Mouse (Mus musculus) stomach, embryonic 16.5 days (tissue): ENCODE results near the gene B4galt2. TPM values are rescaled to one million over a fixed set of nuclear protein-coding genes. Genes with fewer than 3 reads are reported as not detected.

Experiments used
- ATAC-seq: fragments of 200-750 bp; cut with Nextera tagmentation; 2 replicates; pipeline ENCODE4 v1.8.0; 2017; ENCODE audit warnings: moderate number of reproducible peaks, moderate TSS enrichment; ENCODE audit not compliant: insufficient read depth, low FRiP score
- H3K27ac ChIP-seq: fragments of 300-500 bp; sonication (generic); 2 replicates; pipeline ENCODE4 v1.5.1; 2014; ENCODE audit warnings: low read length
- H3K27me3 ChIP-seq: fragments of 300-500 bp; sonication (generic); 2 replicates; pipeline ENCODE4 v1.6.1; 2014; ENCODE audit warnings: low read length, control low read depth, mixed read lengths; ENCODE audit not compliant: control insufficient read depth, insufficient read depth
- H3K36me3 ChIP-seq: fragments of 300-500 bp; sonication (generic); 2 replicates; pipeline ENCODE4 v1.6.1; 2014; ENCODE audit warnings: low read length; ENCODE audit not compliant: control insufficient read depth, insufficient read depth
- H3K4me1 ChIP-seq: fragments of 300-500 bp; sonication (generic); 2 replicates; pipeline ENCODE4 v1.6.1; 2014; ENCODE audit warnings: low read length, control low read depth, mixed read lengths; ENCODE audit not compliant: control insufficient read depth, insufficient read depth
- H3K4me2 ChIP-seq: fragments of 300-500 bp; sonication (generic); 2 replicates; pipeline ENCODE4 v1.6.1; 2014; ENCODE audit warnings: low read depth, low read length, mixed read lengths
- H3K4me3 ChIP-seq: fragments of 300-500 bp; sonication (generic); replicated peaks from 2 replicates; pipeline ENCODE4 v1.5.1; 2014; ENCODE audit warnings: mild to moderate bottlenecking, low read length
- H3K9ac ChIP-seq: fragments of 300-500 bp; sonication (generic); 2 replicates; pipeline ENCODE4 v1.6.1; 2014; ENCODE audit warnings: low read length
- H3K9me3 ChIP-seq: fragments of 300-500 bp; sonication (generic); replicated peaks from 2 replicates; pipeline ENCODE4 v1.6.1; 2016; ENCODE audit warnings: low read length, control low read depth; ENCODE audit not compliant: control insufficient read depth
- WGBS: fragments of 180-500 bp; shearing (Covaris S2); extraction: QIAGEN DNeasy Blood & Tissue Kit; methylation state at CpG from one replicate; pipeline ENCODE4 v1.1.7; 2014; 5-methylcytosine and 5-hydroxymethylcytosine counted together
- polyA plus RNA-seq: library from polyadenylated mRNA; unstranded; fragments of >200 nt; fragmentation: Nextera tagmentation; extraction: Ambion mirVana; gene quantifications from 2 replicates; pipeline ENCODE4 v1.2.1, GENCODE M21; 2015

B4galt2 gene
- polyA plus RNA-seq, 1 experiment from 2014 or later = 14.6 TPM

DNA sequence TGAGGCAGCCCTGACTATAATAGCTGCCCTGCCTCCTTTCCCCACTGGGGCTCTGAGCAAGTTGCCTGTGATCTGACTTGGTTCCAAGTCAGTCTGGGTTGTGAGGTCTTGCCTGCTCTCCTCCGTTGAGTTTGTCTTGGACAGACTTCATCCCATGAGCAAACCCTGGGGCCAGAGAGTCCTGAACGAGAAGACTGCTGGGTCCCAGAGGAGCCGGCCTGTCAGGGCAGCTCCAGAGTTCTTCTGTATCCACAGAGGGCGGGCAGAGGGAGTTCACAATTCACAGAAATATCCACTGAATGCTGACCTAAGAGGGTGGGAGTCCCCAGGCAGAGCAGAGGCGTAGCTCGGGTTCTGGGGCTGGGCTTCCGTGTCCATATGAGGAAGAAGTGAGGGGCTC is 32.4 kb downstream of the B4galt2 start:
- no peaks in the 10 kb centered on the region for H3K4me1 ChIP-seq
- WGBS = 76% methylated on average over 7 of the region's 7 CpGs
- ATAC-seq = no peak
- H3K27me3 ChIP-seq = no peaks in the 10 kb centered on the region
- no peak overlapping the region for H3K9ac ChIP-seq
- H3K36me3 ChIP-seq = no peaks in the 10 kb centered on the region
- no peak overlapping the region for H3K4me2 ChIP-seq
- H3K4me3 ChIP-seq = no peak overlapping the region
- no peak overlapping the region for H3K27ac ChIP-seq
- H3K9me3 ChIP-seq = no peaks in the 10 kb centered on the region

DNA sequence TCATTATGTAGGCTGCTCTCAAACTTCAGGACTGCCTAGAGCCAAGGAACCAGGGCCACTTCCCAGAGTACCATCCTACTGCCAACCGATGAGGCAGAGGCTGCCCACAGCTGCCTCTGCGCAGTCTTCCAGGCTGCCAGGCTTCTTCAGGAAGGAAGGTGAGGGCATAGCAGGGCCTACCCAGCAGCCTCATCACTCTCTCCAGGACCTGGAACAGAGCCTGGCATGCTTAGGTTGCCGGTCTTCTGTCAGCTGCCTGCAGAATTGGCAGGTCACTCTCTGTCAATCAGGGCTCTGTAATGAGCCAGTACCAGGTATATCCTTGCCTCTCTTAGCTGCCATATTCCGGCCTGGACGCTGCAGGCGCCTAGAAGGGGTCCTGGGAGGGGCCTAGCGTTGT is 33.1 kb downstream of the B4galt2 start:
- no peaks in the 10 kb centered on the region for H3K9me3 ChIP-seq
- no peaks in the 10 kb centered on the region for H3K27me3 ChIP-seq
- ATAC-seq = no peak
- H3K9ac ChIP-seq = no peak overlapping the region
- no peak overlapping the region for H3K4me2 ChIP-seq
- no peaks in the 10 kb centered on the region for H3K4me1 ChIP-seq
- no peaks in the 10 kb centered on the region for H3K36me3 ChIP-seq
- 82% methylated on average over 7 of the region's 7 CpGs for WGBS
- no peak overlapping the region for H3K27ac ChIP-seq
- no peak overlapping the region for H3K4me3 ChIP-seq

DNA sequence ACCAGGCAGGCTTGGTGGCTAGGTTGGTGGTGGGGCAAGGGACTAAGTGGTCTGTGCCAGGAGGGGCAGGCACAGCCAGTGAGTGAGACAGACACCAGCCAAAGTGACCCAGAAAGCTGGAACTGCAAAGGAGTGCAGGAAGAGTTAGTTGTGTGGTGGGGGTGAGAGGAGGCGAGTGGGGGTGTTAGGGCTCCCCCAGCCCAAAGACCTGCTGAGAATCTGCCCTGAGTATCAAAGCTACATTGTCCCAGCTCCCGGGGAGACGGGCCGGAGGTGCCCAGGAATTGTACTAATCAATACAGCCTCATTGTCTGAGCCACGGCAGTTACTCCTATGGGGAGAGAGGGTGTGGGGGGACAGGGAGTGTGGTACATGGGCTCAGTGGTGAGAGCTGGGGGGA is 33.8 kb downstream of the B4galt2 start:
- Histone ChIP-seq H3K4me1 (no peaks in the 10 kb centered on the region), H3K9ac (no peak overlapping the region), H3K9me3 (no peaks in the 10 kb centered on the region), H3K27ac (no peak overlapping the region), H3K36me3 (no peaks in the 10 kb centered on the region), H3K27me3 (no peaks in the 10 kb centered on the region), H3K4me3 (no peak overlapping the region), H3K4me2 (no peak overlapping the region)
- WGBS = 74% methylated on average over 5 of the region's 5 CpGs
- no peak for ATAC-seq

DNA sequence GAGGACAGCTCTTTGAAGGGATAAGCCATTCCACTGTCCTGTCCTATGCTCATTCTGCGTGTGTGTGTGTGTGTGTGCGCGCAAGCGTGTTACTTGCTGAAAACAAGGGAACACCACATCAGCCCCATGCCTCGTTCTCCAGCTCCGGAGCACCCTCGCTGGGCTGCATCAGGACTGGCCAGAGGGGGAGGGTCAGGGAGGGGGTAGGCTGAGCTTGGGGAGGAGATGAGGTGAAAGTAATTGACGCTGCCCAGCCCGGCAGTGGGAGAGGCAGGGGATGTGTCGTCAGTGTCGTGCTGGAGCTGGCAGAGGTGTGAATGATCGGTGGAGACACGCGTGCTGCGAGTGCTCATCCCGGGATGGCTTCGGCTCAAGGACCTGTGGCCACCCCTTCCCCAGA is 34.2 kb downstream of the B4galt2 start:
- no peak overlapping the region for H3K9ac ChIP-seq
- H3K4me3 ChIP-seq = no peak overlapping the region
- H3K9me3 ChIP-seq = no peaks in the 10 kb centered on the region
- WGBS = 68% methylated on average over 17 of the region's 17 CpGs
- no peak overlapping the region for H3K4me2 ChIP-seq
- no peaks in the 10 kb centered on the region for H3K36me3 ChIP-seq
- ATAC-seq = no peak
- no peak overlapping the region for H3K27ac ChIP-seq
- H3K27me3 ChIP-seq = no peaks in the 10 kb centered on the region
- no peaks in the 10 kb centered on the region for H3K4me1 ChIP-seq

DNA sequence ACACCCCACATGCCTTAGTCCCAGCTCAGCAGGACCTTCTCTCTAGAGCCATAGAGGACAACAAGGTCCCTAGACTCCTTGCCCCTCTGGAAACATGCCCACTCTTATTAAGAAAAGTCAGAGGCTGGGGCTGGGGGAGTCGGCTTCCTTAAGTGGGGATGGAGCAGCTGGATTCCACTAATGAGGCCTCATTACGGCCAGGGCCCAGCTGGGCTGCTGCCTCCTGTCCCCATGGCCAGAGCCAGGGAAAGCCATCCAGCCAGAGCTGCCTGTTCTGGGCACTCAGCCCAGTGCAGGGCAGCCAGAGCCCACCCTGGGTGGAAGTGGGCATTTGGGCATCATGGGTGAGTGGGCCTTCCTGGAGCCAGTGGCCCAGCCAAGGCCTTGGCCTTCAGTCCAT is 36.3 kb downstream of the B4galt2 start:
- H3K4me2 ChIP-seq = no peak overlapping the region
- H3K9ac ChIP-seq = peak overlapping the region; percentile 23; the same call in 1 of the 2 replicates
- no peaks in the 10 kb centered on the region for H3K4me1 ChIP-seq
- H3K27ac ChIP-seq = 0 out of 2 replicates have a peak overlapping the region, but pooled peaks have one; percentile 16
- H3K36me3 ChIP-seq = no peaks in the 10 kb centered on the region
- ATAC-seq = no peak; the same call in 1 of the 2 replicates
- H3K4me3 ChIP-seq = no peak overlapping the region
- H3K27me3 ChIP-seq = no peaks in the 10 kb centered on the region
- no peaks in the 10 kb centered on the region for H3K9me3 ChIP-seq
- 55% methylated on average over 2 of the region's 2 CpGs for whole genome bisulfite sequencing

DNA sequence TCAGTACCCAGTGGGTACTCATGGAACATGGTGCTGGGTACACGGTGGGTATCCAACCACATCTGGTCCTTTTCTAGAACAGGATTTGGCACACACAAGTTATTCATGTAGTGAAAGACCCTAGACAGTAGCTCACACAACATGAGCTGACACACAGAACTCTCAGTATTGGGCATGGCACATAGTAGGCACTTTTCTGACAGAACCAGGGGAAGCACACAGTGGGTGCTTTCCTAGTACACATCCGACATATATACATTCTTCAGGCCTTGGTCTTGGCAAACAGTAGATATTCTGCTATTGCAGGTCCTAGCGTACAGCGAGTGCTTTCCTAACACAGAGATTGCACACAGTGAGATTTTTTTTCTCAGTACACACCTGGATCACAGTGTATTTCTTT is 37.0 kb downstream of the B4galt2 start:
- no peaks in the 10 kb centered on the region for H3K27me3 ChIP-seq
- no peak for ATAC-seq
- no peak overlapping the region for H3K9ac ChIP-seq
- 96% methylated on average over 4 of the region's 4 CpGs for WGBS
- H3K36me3 ChIP-seq = no peaks in the 10 kb centered on the region
- peaks cover 6% of the 10 kb centered on the region; the same call in 1 of the 2 replicates for H3K4me1 ChIP-seq
- no peak overlapping the region for H3K4me3 ChIP-seq
- no peak overlapping the region for H3K27ac ChIP-seq
- no peak overlapping the region for H3K4me2 ChIP-seq
- no peaks in the 10 kb centered on the region for H3K9me3 ChIP-seq

DNA sequence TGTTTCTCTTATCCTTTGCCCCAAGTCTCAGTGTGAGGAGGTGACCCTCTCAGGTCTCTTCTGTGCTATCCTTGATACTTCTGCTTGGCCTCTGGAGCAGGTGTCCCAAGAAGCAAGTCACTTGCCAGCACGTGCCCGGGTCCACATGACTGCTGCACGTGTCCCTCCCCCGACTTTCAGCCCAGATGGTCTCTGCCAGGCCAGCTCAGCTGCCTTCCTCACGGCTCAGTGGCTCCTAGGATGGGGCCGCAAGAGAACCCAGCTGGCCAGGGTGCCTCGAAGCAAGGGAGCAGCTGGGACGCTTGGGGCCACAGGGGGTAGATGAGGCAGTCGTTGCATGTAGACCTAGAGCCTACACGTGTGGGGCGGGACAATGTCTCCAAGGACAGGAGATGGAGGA is 38.0 kb downstream of the B4galt2 start:
- Histone ChIP-seq H3K4me3 (no peak overlapping the region), H3K4me1 (peaks cover 15% of the 10 kb centered on the region), H3K9ac (no peak overlapping the region), H3K4me2 (no peak overlapping the region), H3K27me3 (no peaks in the 10 kb centered on the region), H3K36me3 (no peaks in the 10 kb centered on the region), H3K27ac (no peak overlapping the region), H3K9me3 (no peaks in the 10 kb centered on the region)
- WGBS = 88% methylated on average over 11 of the region's 11 CpGs
- ATAC-seq = no peak

DNA sequence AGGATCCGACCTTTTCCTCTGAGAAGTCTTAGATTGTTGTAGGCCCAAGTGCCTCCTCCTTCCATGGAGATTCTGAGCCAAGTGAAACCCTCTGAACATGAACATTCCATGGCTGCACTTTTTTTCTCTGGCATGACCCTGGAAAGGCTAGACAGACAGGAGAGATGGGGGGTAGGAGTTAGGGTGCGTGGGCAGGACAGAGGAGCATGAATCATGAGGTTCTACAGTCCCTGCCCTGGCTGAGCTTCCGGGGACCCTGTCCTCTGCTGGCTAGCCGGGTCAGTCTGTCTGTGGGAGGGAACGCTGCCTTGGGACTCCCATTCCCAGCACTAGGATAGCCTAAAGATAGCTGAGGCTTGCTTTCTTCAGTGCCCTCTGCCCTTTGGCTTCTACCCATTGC is 38.8 kb downstream of the B4galt2 start:
- Histone ChIP-seq H3K9me3 (no peaks in the 10 kb centered on the region), H3K36me3 (no peaks in the 10 kb centered on the region), H3K27me3 (no peaks in the 10 kb centered on the region), H3K4me1 (peaks cover 18% of the 10 kb centered on the region), H3K27ac (no peak overlapping the region), H3K4me3 (no peak overlapping the region), H3K9ac (no peak overlapping the region), H3K4me2 (no peak overlapping the region)
- ATAC-seq = no peak
- WGBS = 81% methylated on average over 5 of the region's 5 CpGs

DNA sequence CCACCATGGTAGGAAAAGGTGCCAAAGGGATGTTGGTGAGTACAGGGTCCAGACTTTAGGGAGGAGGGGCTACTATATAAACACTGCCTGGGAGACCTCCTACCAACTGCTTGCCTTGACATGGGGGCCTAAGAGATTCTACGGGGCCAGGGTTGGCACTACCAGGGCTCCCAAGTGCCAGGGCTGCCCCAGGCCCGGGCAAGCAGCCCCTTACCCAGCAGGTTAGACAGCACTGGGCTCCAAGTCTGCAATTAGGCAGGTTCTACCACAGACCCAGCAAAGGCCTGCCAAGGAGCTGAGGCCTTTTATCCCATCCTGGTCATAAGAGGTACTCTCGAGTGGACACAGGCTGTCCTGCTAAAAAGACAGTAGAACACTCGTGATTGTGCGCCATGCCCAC is 40.2 kb downstream of the B4galt2 start:
- Histone ChIP-seq H3K4me1 (peaks cover 18% of the 10 kb centered on the region), H3K4me3 (no peak overlapping the region), H3K9me3 (no peaks in the 10 kb centered on the region), H3K27me3 (no peaks in the 10 kb centered on the region), H3K27ac (no peak overlapping the region), H3K4me2 (no peak overlapping the region), H3K36me3 (no peaks in the 10 kb centered on the region), H3K9ac (no peak overlapping the region)
- no peak for ATAC-seq
- WGBS = 89% methylated on average over 5 of the region's 5 CpGs

DNA sequence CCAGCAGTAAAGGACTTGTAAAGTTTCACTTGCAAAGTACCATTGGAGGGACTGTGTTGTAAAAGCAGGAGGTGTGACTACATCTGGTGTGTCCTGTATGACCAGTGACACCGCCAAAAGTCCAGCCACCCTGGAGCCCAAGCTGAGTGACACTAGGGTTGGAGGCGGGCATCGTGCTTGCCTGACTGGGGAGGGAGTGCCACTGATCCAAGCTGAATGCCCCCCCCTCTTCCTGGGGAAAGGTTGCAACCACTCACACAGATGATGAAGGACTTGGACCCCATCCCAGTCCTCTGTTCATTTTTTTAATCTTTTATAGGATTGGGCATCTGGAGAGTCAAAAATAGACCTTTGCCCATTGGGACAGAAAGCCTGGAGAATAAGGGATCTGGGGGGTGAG is 41.7 kb downstream of the B4galt2 start:
- no peak overlapping the region for H3K4me2 ChIP-seq
- no peaks in the 10 kb centered on the region for H3K27me3 ChIP-seq
- WGBS = 67% methylated on average over 3 of the region's 3 CpGs
- no peaks in the 10 kb centered on the region for H3K36me3 ChIP-seq
- no peaks in the 10 kb centered on the region for H3K9me3 ChIP-seq
- ATAC-seq = no peak
- H3K27ac ChIP-seq = no peak overlapping the region
- H3K4me3 ChIP-seq = no peak overlapping the region
- H3K4me1 ChIP-seq = peaks cover 25% of the 10 kb centered on the region
- no peak overlapping the region for H3K9ac ChIP-seq
